Mouse (Mus musculus): ENCODE results near the gene Gm10842. TPM values are rescaled to one million over a fixed set of nuclear protein-coding genes. Genes with fewer than 3 reads are reported as not detected.

The Gm10842 gene
- total RNA-seq, 2 experiments from 2014 or later: not detected

DNA sequence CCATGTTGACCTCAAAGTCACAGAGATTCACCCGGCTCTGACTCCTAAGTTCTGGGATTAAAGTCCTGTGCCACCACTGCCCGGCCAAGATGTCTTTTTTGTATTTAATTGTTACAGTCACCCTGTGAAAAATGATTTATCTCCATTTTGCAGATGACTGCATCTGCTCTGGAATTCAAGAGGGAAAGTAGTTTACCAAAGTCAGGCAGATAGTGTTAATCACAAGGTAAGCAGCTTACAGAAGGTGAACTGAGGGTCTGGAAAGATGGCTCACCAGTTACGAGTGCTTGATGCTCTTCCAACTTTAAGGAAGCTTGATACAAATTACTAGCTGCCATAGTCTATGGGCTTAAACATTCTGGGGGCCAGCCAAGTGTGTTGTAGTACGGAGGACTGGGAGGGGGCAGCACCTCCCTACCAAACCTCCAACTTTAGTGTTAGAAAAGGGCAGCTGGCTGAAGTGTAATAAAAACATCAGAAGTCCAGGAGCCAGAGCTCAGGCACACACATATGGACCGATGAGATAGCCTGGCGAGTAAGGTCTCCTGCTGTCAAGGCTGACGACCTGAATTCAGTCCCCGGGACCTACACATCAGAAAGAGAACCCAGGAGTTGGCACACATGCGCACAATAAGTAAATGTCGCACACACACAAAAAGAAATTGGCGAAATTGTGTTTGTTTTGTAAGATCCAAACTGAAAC, 2.0 kb upstream of the Gm10842 start:
- H3K4me3 ChIP-seq: no peak overlapping the region
- DNase-seq (ENCODE audit: low spot score in 2 of 2): no peak
- no peak overlapping the region for H3K27ac ChIP-seq
- no peak for TF ChIP-seq CTCF (conservative IDR thresholded peaks at IDR 0.05)

DNA sequence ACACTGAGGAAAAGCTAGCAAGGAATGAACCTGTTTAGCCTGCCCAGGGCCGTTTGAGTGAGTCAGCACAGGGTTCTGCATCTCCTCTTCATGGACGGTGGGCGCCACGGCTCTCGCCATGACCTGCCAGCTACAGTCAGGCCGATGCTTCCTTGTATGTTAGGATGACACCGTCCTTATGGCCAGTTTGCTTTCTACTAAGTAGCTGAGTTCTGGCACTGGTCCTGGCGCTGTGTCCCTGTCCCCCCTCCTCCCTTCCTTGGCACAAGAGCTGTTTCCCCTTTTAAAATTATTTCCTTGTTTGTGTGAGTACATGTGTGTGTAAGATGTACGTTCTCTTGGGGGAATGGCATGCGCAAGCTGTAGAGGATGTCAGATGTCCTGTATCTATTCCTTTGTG, 1.5 kb upstream of the Gm10842 start:
- no peak for DNase-seq (ENCODE audit: low spot score in 2 of 2)
- no peak for TF ChIP-seq CTCF (conservative IDR thresholded peaks at IDR 0.05)
- no peak overlapping the region for H3K4me3 ChIP-seq
- H3K27ac ChIP-seq: no peak overlapping the region

DNA sequence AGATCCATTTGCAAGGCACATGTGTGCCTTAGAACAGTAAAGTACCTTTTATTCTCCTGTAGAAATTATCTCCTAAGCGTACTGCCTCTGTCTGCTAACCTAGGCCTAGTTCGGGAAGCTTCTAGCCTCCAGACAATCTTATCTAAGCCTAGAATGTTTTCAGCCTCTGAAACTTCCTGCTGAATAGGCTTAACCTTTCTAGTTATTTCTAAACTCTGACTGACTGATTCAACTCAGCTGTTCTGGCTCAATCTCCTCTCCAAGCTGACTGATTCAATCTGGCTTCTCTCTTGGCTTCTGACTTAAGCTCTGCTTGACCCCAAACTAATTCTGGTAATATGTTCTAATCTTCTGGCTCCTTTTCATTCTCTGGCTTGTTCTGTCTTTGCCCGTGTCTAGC, 2.7 kb downstream of the Gm10842 start:
- Histone ChIP-seq H3K4me3 (no peak overlapping the region), H3K27ac (no peak overlapping the region)
- no peak for TF ChIP-seq CTCF (conservative IDR thresholded peaks at IDR 0.05)
- DNase-seq (ENCODE audit: low spot score in 2 of 2): no peak

DNA sequence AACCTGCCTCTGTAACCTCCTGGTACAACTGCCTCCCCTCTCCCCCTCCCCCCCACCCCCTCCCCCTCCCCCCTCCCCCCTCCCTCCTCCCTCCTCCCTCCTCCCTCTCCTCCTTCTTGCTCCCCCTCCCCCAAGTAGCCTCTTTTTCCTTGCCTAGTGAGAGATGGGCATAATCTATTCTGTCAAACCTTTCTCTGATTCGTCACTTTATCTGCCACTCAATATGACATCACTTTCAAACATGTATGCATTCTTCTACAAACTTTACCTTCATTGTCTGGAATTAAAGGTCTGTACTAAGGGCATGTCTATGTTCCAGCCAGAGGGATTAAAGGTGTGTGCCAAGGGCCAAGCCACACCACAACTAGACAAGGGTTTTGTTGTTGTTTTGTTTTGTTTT, 3.1 kb downstream of the Gm10842 start:
- Histone ChIP-seq H3K27ac (no peak overlapping the region), H3K4me3 (no peak overlapping the region)
- DNase-seq (ENCODE audit: low spot score in 2 of 2): no peak
- no peak for TF ChIP-seq CTCF (conservative IDR thresholded peaks at IDR 0.05)

DNA sequence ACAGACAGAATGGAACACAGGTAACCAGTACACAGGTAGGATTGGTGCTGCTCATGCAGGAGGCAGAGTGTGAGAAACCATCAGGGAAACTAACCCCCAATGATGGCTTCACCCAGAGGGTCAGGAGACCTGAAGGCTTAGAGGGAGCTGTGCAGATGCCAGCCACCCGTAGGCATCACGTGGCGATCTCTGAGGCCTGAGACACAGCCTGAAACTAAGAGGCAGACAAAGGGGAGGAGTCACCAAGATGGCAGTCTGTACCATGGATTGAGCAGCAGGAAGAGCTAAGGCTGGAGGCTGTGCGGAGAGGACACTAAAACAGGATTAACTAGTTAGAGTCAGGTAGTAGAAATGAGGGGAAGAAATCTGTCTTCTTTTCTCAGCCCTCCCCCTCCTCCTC, 4.0 kb downstream of the Gm10842 start:
- no peak overlapping the region for H3K4me3 ChIP-seq
- DNase-seq (ENCODE audit: low spot score in 2 of 2): no peak
- no peak overlapping the region for H3K27ac ChIP-seq
- TF ChIP-seq CTCF (conservative IDR thresholded peaks at IDR 0.05): no peak

DNA sequence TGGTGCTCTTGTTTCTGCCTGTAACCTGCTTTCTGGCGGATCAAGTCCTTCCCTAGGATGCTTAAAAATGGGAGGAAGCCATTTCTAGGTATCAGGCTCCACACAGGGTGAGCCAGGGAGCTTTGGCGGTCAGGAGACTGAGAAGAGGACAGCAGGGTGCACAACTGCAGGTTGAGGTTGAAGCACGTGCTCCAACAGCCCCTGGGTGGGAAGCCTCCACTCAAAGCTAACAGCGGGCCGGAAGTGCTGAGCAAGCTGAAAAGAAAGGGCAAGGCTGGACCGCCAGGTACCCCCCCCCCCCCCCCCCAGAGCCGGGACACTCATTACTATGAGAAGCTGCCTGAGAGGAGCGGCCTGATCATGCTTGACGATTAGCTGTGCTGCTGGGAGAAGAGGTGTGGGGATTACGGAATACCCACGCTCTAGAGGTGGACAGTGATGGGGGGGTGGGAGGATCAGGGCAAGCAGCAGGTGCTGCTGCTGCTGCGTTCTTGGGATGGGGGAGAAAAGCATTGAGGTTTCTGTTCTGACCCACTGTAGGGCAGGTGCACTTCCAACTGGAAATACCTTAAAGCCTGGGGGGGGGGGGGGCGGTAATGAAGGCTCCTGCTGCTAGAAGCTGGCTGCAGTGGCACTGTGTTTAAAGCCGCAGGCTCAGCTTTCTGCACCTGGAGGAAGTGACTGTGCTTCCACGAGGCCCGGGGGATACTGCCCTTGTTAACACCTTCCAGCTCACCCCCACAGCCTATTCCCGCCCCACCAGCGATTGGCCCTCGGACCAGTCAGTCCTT, 4.7 kb downstream of the Gm10842 start:
- H3K27ac ChIP-seq: no peak overlapping the region
- no peak for DNase-seq (ENCODE audit: low spot score in 2 of 2)
- no peak overlapping the region for H3K4me3 ChIP-seq
- TF ChIP-seq CTCF (conservative IDR thresholded peaks at IDR 0.05): no peak

DNA sequence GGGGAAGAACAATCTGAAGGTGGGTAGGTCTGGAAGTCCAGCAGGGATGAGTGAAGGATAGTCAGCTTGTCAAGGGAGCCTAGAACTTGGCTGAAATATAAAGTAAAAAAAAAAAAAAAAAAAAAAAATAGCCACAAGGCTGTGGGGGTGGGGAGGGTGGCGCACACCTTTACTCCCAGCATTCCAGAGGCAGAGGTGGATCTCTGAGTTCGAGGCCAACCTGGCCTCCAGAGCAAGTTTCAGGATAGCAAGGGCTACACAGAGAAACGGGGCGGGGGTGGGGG, 5.3 kb downstream of the Gm10842 start:
- H3K27ac ChIP-seq: no peak overlapping the region
- TF ChIP-seq CTCF (conservative IDR thresholded peaks at IDR 0.05): no peak
- no peak for DNase-seq (ENCODE audit: low spot score in 2 of 2)
- H3K4me3 ChIP-seq: no peak overlapping the region

DNA sequence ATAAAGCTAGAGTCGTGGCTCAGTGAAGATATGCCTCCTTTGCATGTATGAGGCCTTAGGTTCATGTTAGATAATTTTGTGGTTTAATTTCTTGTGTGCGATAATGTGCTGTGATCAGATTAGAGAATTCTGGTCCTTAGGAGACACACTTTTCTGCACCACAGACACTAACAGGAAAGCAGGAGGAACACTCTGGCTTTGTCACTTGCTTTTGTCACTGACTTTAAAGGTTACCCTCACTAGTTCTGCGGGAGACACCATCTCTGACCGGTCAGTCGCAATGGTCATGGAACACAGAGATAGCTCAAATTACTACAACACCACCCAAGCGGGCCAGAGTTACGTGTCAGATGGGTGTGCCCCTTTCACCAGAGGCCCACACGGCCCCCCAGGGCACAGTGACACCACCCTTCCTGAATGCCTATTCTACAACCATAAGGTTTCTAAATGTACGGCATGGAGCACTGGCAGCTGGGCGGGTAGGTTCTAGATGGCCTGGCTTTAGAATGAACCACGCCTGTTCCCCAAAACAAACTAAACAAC, 5.7 kb downstream of the Gm10842 start:
- no peak overlapping the region for H3K27ac ChIP-seq
- TF ChIP-seq CTCF (conservative IDR thresholded peaks at IDR 0.05): no peak
- H3K4me3 ChIP-seq: no peak overlapping the region

DNA sequence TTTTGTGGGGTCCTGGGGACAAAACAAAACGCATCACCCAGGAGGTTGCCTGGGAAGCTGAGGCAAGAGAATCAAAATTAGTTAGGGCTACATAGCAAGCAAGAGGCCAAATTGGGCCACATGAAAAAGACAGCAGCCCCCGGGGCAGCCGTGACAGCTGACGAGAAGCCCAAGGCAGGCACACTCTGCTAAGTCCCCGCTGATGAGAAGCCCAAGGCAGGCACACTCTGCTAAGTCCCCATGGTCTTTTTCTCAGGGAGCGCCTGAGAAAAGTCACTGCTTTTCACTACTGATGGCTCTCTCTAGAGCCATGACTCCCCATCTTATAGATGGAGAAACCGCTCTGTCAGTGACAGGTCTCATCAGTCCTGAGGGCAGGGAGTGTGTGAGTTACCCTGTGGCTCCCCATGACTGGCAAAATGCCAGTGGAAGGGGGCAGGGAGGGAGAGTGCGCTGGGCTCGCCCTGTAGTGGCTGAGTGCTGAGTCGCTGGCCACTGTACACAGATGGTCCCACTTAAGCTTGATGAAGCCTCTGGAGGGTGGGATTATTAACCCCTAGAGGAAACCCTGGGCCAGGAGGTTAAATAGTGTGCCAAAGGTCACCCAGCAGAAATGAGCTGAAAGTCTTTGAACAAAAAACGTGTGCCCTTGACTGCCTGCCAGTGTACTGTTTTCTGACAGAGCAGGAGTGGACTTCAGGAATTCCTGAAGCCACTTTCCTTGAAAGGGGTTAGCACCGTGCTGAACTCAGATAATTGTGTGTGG, 6.6 kb downstream of the Gm10842 start:
- Histone ChIP-seq H3K27ac (no peak overlapping the region), H3K4me3 (no peak overlapping the region)
- TF ChIP-seq CTCF (conservative IDR thresholded peaks at IDR 0.05): no peak
- DNase-seq (ENCODE audit: low spot score in 2 of 2): no peak

More for the DNA sequence above, 5.7 kb downstream of the Gm10842 start:
- DNase-seq (ENCODE audit: low spot score in 2 of 2): no peak

DNA sequence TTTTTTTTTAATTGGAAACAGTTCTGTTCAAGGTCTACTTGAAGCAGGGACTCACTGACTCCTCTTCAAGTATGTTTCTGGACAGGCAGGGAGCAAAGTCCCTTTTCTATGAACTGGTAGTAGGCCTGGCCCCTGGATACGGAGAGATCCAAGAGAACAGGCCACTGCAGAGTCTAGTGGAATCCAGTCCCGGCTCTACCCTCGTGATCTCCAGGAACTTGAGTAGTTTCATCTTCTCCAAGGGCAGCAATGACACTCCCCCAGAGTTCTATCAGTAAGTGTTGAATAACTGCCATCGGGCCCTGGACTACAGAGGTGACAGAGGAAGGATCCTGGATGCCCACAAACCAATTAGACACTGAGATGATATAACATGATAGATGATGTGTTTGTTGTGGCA, 9.2 kb downstream of the Gm10842 start:
- Histone ChIP-seq H3K27ac (no peak overlapping the region), H3K4me3 (no peak overlapping the region)
- no peak for DNase-seq (ENCODE audit: low spot score in 2 of 2)
- TF ChIP-seq CTCF (conservative IDR thresholded peaks at IDR 0.05): no peak

DNA sequence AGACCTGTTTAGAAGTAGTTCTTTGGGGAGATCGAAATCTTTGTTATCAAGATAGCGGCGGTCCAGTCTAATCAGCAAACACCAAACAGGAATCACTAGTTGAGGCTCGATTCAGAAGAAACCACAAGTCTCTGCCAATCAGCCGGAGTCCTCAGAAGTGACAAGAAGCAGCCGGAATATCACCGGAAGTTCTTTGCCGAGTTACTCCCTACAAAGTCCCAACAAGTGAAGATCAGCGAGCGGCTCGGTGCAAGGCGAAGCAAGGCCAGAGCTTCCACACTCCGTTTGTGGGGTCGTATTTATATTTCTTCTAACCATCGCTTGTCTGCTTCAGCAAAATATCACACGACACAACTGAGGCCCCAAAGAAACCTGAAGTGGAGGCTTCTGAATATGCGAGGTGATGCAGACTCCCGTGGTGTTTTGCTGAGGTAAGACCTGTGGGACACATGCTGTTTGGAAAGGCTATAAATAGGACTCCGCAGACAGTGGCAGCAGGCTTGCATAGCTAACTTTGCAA, 10.1 kb downstream of the Gm10842 start:
- H3K27ac ChIP-seq: no peak overlapping the region
- H3K4me3 ChIP-seq: no peak overlapping the region

DNA sequence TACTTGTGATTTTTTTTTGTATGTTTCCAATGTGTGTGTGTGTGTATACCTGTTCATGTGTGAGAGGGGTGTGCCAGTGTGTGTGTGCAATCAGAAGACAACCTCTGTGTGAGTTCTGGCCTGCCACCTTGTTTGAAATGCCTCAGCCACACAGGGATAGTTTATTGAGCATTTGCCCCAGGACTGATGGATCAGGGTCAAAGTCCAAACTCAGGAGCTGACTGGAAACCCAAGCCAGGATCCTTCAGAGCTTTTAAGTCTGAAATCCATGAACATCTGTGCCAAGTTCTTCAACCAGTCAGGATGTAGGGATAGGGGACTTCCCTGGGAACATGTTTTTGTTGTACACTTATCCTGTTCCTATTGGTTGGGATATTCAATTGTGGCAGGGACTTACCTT, 11.4 kb downstream of the Gm10842 start:
- no peak overlapping the region for H3K27ac ChIP-seq
- no peak for TF ChIP-seq CTCF (conservative IDR thresholded peaks at IDR 0.05)

More for the DNA sequence above, 10.1 kb downstream of the Gm10842 start:
- TF ChIP-seq CTCF (conservative IDR thresholded peaks at IDR 0.05): no peak
- DNase-seq (ENCODE audit: low spot score in 2 of 2): no peak

More for the DNA sequence above, 11.4 kb downstream of the Gm10842 start:
- no peak for DNase-seq (ENCODE audit: low spot score in 2 of 2)
- no peak overlapping the region for H3K4me3 ChIP-seq
